Mouse (Mus musculus): ENCODE measurements around the gene Myof.

DNA sequence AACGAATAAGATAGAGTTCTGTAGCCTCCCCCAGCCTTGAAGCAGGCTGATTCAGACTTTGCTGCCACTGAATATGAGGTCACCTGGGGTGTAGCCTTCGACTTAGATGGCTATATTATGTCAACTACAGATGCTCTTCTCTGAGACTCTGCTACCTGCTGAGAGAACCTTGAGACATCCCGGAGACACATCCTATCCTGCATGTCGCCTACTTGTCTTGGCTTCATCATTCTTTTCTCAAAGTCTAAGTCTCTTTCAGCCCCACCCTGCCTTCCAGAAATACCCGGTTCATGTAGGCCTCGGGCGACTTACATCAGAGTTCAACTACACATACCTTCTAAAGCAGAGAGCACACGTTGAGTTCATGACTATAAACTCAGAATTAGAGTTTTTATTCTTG is 13.6 kb upstream of the Myof start:
- TF ChIP-seq POLR2A (IDR thresholded peaks at IDR 0.05; ENCODE audit: insufficient read length, low read depth) (no peak), CEBPB (IDR thresholded peaks at IDR 0.05; ENCODE audit: insufficient read depth, poor library complexity, severe bottlenecking) (no peak), TCF12 (IDR thresholded peaks at IDR 0.05; ENCODE audit: insufficient read depth, poor library complexity, severe bottlenecking) (no peak), MYOD1 (IDR thresholded peaks at IDR 0.05; ENCODE audit: control insufficient read depth in 1 of 3, insufficient read length in 2 of 3, low read depth in 2 of 3) (no peak), MAX (IDR thresholded peaks at IDR 0.05; ENCODE audit: low read depth) (no peak), SRF (IDR thresholded peaks at IDR 0.05; ENCODE audit: control insufficient read depth, insufficient read length, low read depth) (no peak), MYOG (IDR thresholded peaks at IDR 0.05; ENCODE audit: control insufficient read depth in 1 of 3, insufficient read depth in 1 of 3, insufficient read length in 2 of 3, low read depth in 2 of 3) (no peak)
